Mouse (Mus musculus) kidney, embryonic 16.5 days (tissue): ENCODE results near the gene Taar4. TPM values are rescaled to one million over a fixed set of nuclear protein-coding genes. Genes with fewer than 3 reads are reported as not detected.

Source experiments
- ATAC-seq: fragments of 200-750 bp; cut with Nextera tagmentation; 2 replicates; pipeline ENCODE4 v1.8.0; 2017; ENCODE audit warnings: moderate TSS enrichment; ENCODE audit not compliant: low FRiP score, low TSS enrichment
- H3K27ac ChIP-seq: fragments of 300-500 bp; sonication (generic); 2 replicates; pipeline ENCODE4 v1.5.1; 2014; ENCODE audit warnings: low read length
- H3K27me3 ChIP-seq: fragments of 300-500 bp; sonication (generic); 2 replicates; pipeline ENCODE4 v1.6.1; 2014; ENCODE audit warnings: low read length, control low read depth, mixed read lengths; ENCODE audit not compliant: insufficient read depth
- H3K36me3 ChIP-seq: fragments of 300-500 bp; sonication (generic); 2 replicates; pipeline ENCODE4 v1.6.1; 2014; ENCODE audit warnings: low read length, control low read depth, mixed read lengths; ENCODE audit not compliant: insufficient read depth
- H3K4me1 ChIP-seq: fragments of 300-500 bp; sonication (generic); 2 replicates; pipeline ENCODE4 v1.6.1; 2014; ENCODE audit warnings: low read length, control low read depth, mixed read lengths; ENCODE audit not compliant: insufficient read depth
- H3K4me2 ChIP-seq: fragments of 300-500 bp; sonication (generic); replicated peaks from 2 replicates; pipeline ENCODE4 v1.6.1; 2014; ENCODE audit warnings: low read depth, low read length
- H3K4me3 ChIP-seq: fragments of 300-500 bp; sonication (generic); 2 replicates; pipeline ENCODE4 v1.5.1; 2014; ENCODE audit warnings: mild to moderate bottlenecking, low read length
- H3K9ac ChIP-seq: fragments of 300-500 bp; sonication (generic); replicated peaks from 2 replicates; pipeline ENCODE4 v1.6.1; 2014; ENCODE audit warnings: low read length
- H3K9me3 ChIP-seq: fragments of 300-500 bp; sonication (generic); 2 replicates; pipeline ENCODE4 v1.6.1; 2016; ENCODE audit warnings: low read length, control low read depth
- WGBS: fragments of 180-500 bp; shearing (Covaris S2); extraction: QIAGEN DNeasy Blood & Tissue Kit; methylation state at CpG from one replicate; pipeline ENCODE4 v1.1.7; 2014; 5-methylcytosine and 5-hydroxymethylcytosine counted together
- polyA plus RNA-seq: library from polyadenylated mRNA; unstranded; fragments of >200 nt; fragmentation: Nextera tagmentation; extraction: Ambion mirVana; gene quantifications from 2 replicates; pipeline ENCODE4 v1.2.1, GENCODE M21; 2015

The Taar4 gene
- polyA plus RNA-seq, 1 experiment from 2014 or later: not detected

DNA sequence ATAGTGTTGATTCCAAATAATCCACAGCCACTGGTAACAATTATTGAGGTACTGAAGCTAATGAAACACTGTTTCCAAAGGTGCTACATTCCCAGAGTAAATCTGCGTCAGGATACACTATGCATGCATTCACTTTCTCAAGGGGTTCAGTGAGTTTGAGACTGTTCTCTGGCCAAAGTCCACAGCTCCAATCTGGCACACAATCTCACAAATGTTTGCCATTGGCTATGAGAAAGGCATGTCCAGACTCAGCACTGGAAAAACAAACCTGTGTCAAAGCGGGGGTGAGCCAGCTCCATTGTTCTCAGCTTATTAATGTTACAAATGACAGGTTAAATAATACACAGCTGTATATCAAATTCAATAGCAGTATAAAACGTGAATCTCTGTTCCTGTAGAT, 1.2 kb upstream of the Taar4 start:
- H3K36me3 ChIP-seq: no peaks in the 10 kb centered on the region
- H3K4me1 ChIP-seq: peaks cover 6% of the 10 kb centered on the region; the same call in 1 of the 2 replicates
- H3K9ac ChIP-seq: no peak overlapping the region
- H3K4me3 ChIP-seq: no peak overlapping the region
- peak; percentile 59; the same call in 1 of the 2 replicates for ATAC-seq
- 21% methylated on average over 3 of the region's 3 CpGs for WGBS
- H3K4me2 ChIP-seq: no peak overlapping the region
- H3K27ac ChIP-seq: no peak overlapping the region
- no peaks in the 10 kb centered on the region for H3K9me3 ChIP-seq
- no peaks in the 10 kb centered on the region for H3K27me3 ChIP-seq

DNA sequence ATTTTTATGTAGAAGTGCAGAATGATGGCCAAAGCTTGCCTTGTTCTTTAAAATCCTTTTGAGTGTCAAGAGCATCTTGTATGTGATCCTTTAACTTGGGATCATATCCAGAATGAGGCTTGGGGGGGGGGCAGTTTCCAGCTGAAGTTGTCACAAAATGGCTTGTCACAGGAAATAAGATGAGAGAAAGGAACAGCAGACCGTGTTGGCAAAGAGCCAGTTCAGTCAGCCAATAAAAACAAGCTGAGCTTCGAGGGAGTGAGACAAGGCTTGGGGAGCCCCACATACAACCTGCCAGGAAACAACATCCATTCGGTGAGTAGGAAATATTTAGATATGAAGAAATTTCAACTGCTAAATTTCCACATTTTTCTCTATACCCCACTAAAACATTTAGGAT, 3.1 kb downstream of the Taar4 start:
- peaks cover 16% of the 10 kb centered on the region for H3K4me1 ChIP-seq
- no peak overlapping the region for H3K4me2 ChIP-seq
- no peaks in the 10 kb centered on the region for H3K36me3 ChIP-seq
- no peak for ATAC-seq
- no peaks in the 10 kb centered on the region for H3K9me3 ChIP-seq
- H3K27ac ChIP-seq: no peak overlapping the region
- no peak overlapping the region for H3K4me3 ChIP-seq
- WGBS: 22% methylated on average over 3 of the region's 3 CpGs
- H3K27me3 ChIP-seq: no peaks in the 10 kb centered on the region
- H3K9ac ChIP-seq: no peak overlapping the region

DNA sequence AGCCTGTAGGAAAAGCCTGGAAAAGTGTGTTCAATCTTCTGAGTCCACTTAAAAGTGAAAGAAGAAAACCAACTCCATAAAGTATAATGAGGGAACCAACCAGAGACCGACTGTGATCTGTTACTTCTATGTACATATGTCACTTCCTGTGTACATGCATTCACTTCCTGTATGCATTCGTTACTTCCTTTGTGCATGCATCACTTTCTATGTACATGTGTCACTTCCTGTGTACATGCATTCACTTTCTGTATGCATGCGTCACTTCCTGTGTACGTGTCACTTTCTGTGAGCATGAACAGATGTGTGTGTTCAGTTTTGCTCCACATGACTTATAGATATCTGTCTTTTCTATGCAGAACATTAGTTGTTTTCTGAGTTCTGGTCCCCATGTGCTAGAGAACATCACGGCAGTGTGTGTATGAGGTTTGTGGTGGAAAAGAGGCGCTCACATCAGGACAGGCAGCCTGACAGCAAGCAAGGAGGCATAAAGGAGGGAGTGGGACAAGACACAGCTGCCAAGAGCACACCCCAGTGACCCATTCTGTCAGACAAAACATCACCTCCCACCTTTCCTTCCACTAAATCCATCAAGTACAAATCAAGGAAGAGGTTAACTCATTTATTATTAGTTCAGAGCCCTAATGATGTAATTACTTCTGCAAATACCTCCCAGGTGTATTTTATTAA, 4.8 kb downstream of the Taar4 start:
- 52% methylated on average over 6 of the region's 6 CpGs for whole genome bisulfite sequencing
- Histone ChIP-seq H3K27ac (no peak overlapping the region), H3K4me3 (no peak overlapping the region), H3K9me3 (no peaks in the 10 kb centered on the region), H3K9ac (no peak overlapping the region), H3K4me1 (peaks cover 13% of the 10 kb centered on the region), H3K27me3 (no peaks in the 10 kb centered on the region), H3K4me2 (no peak overlapping the region), H3K36me3 (no peaks in the 10 kb centered on the region)
- peak; percentile 66; the same call in 1 of the 2 replicates for ATAC-seq

DNA sequence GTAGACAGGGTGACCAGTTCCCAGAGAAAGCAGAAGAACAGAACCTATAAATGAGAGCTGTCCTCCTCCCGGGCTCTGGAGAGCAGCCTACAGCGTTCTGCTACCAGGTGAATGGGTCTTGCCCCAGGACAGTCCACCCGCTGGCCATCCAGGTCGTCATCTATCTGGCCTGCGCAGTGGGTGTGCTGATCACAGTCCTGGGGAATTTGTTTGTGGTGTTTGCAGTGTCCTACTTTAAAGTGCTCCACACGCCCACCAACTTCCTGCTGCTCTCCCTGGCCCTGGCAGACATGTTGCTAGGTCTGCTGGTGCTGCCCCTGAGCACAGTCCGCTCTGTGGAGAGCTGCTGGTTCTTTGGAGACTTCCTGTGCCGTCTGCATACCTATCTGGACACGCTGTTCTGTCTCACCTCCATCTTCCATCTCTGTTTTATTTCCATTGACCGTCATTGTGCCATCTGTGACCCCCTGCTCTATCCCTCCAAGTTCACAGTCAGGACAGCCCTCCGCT, 10.4 kb downstream of the Taar4 start, which contains the start of gene Taar5:
Gene Taar5, plus strand, starts transcription at position 51 of the 510 bp plus-strand sequence.
- Histone ChIP-seq H3K4me2 (no peak within 1 kb of the TSS), H3K36me3 (no peaks in the 10 kb centered on the region), H3K9ac (no peak within 1 kb of the TSS), H3K27ac (no peak within 1 kb of the TSS), H3K4me3 (no peak within 1 kb of the TSS), H3K9me3 (no peaks in the 10 kb centered on the region), H3K4me1 (no peaks in the 10 kb centered on the region; the same call in 1 of the 2 replicates), H3K27me3 (no peaks in the 10 kb centered on the region)
- ATAC-seq: no peak
- 88% methylated on average over 11 of the region's 11 CpGs for WGBS

DNA sequence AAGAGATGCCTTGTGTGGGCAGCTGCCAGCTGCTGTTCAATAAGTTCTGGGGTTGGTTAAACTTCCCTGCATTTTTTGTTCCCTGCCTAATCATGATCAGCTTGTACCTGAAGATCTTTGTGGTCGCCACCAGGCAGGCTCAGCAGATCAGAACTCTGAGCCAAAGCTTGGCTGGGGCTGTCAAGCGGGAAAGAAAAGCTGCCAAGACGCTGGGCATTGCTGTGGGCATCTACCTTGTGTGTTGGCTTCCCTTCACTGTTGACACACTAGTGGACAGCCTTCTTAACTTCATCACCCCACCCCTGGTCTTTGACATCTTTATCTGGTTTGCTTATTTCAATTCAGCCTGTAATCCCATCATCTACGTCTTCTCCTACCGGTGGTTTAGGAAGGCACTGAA, 11.0 kb downstream of the Taar4 start:
- Histone ChIP-seq H3K4me1 (no peaks in the 10 kb centered on the region; the same call in 1 of the 2 replicates), H3K4me2 (no peak overlapping the region), H3K36me3 (no peaks in the 10 kb centered on the region), H3K4me3 (no peak overlapping the region), H3K27me3 (no peaks in the 10 kb centered on the region), H3K9ac (no peak overlapping the region), H3K27ac (no peak overlapping the region), H3K9me3 (no peaks in the 10 kb centered on the region)
- WGBS: 89% methylated on average over 5 of the region's 5 CpGs
- no peak for ATAC-seq

DNA sequence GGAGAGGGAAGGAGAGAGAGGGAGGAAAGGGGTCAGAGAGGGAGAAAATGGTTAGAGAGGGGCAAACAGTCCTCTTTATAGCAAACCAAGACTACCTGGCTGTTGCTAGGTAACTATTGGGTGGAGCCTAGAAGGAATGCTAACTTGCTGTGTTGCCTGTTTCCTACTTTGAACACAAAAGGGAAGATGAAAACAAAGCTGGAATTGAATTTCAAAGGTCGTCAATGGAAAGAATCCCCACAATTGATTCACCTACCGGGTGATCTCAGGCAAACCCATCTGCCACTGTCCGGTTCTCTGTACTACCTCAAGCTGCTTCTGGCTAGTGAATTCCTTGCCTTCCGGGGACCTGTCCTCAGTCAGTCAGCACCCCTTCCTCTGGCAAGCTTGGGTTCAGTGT, 17.7 kb downstream of the Taar4 start:
- no peaks in the 10 kb centered on the region for H3K36me3 ChIP-seq
- no peak for ATAC-seq
- H3K4me2 ChIP-seq: no peak overlapping the region
- no peaks in the 10 kb centered on the region for H3K9me3 ChIP-seq
- no peak overlapping the region for H3K9ac ChIP-seq
- H3K27ac ChIP-seq: no peak overlapping the region
- H3K4me1 ChIP-seq: no peaks in the 10 kb centered on the region
- 52% methylated on average over 4 of the region's 4 CpGs for WGBS
- peaks cover 2% of the 10 kb centered on the region; the same call in 1 of the 2 replicates for H3K27me3 ChIP-seq
- H3K4me3 ChIP-seq: no peak overlapping the region

DNA sequence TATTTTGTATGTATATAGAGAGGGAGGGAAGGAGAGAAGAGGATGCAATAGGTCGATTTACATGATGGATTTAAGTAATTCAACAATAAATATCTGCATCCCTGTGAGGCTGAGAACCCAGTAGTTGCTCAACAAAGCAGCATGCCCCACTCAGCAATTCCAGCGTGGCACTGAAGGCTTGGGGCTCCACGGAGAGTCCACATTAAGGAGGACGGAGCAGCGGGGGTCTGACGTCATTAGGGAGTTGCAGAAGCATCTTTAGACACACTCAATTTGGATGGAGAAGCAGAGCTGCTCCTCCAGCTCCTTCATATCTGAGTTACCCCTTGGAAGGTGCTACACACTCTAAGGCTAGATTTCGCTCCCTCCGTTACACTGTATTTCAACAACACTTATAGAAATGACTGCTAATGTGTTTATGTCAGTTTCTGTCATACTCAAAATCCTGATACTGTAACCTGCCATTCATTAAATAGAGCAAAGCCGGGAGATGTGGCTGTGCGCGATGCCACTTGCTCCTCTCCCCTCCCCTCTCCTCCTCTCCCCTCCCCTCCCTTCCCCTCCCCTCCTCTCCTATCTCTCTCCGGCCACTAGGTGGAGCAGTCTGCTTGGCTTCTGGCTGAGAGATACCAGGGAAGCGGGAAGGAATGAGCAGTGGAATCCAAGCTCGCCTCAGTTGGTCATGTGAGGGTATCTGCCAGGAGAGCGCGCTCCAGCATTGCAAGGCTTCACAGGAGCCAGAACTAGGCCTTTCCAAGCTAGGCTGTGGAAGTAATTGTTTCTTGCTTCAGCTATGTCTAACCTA, 18.8 kb downstream of the Taar4 start:
- Histone ChIP-seq H3K27me3 (peaks cover 2% of the 10 kb centered on the region; the same call in 1 of the 2 replicates), H3K9ac (no peak overlapping the region), H3K36me3 (no peaks in the 10 kb centered on the region), H3K4me1 (0 out of 2 replicates have a peak, but pooled peaks cover 2% of the 10 kb centered on the region), H3K9me3 (no peaks in the 10 kb centered on the region), H3K4me2 (no peak overlapping the region), H3K27ac (no peak overlapping the region), H3K4me3 (no peak overlapping the region)
- 46% methylated on average over 16 of the region's 16 CpGs for WGBS
- ATAC-seq: peak; percentile 67; the same call in 1 of the 2 replicates

DNA sequence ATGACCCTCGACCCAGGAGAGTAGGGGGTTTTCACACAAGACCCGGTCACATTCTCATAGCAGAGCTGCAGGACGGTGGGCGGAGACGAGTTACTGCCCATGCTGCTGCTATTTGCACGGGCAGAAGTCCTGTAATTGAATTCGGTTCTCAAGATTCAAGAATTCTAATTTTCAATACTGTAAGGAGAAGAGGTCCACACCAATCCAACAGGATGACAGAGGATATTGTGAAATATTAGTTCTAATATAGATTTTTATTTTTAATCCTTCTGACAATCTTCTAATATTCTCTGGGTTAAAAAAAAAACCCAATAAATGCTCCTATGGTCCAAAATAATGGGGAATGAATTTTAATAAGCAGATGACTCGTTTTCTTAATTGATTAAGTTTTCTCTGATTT, 25.3 kb downstream of the Taar4 start, which contains the start of gene Taar6:
Gene Taar6, minus strand, starts transcription at position 101 of the 400 bp plus-strand sequence.
- WGBS: 67% methylated on average over 8 of the region's 8 CpGs
- H3K27me3 ChIP-seq: no peaks in the 10 kb centered on the region
- no peak within 1 kb of the TSS for H3K4me3 ChIP-seq
- no peak within 1 kb of the TSS for H3K27ac ChIP-seq
- H3K4me2 ChIP-seq: no peak within 1 kb of the TSS
- H3K36me3 ChIP-seq: no peaks in the 10 kb centered on the region
- no peak for ATAC-seq
- no peak within 1 kb of the TSS for H3K9ac ChIP-seq
- H3K9me3 ChIP-seq: no peaks in the 10 kb centered on the region
- 0 out of 2 replicates have a peak, but pooled peaks cover 3% of the 10 kb centered on the region for H3K4me1 ChIP-seq

DNA sequence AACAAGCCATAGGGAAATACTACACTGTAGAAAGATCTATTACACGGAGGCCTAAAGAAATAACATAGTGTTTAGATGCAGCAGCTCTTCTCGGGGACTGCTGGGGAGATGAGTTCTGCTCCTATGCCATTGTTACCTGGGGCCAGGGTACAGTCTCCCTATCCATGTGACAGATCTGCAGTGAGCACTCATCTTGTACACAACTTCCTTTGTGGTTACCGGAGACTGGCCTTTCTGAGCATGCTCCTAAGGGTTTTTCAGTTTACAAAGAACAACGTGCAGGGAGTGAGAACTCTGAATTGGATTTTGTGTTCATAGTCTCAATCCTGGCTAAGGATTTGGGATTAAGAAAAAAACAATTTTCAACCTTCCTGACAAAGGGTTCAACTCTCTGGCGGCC, 26.1 kb downstream of the Taar4 start:
- 79% methylated on average over 5 of the region's 5 CpGs for WGBS

More for the DNA sequence above, 26.1 kb downstream of the Taar4 start:
- Histone ChIP-seq H3K36me3 (no peaks in the 10 kb centered on the region), H3K9ac (no peak overlapping the region), H3K4me1 (0 out of 2 replicates have a peak, but pooled peaks cover 3% of the 10 kb centered on the region), H3K27ac (no peak overlapping the region), H3K27me3 (no peaks in the 10 kb centered on the region), H3K9me3 (no peaks in the 10 kb centered on the region), H3K4me3 (no peak overlapping the region), H3K4me2 (no peak overlapping the region)
- no peak for ATAC-seq
